Mouse (Mus musculus): Measurements from ENCODE around the gene Cadm1. TPM values are rescaled to one million over a fixed set of nuclear protein-coding genes. Genes with fewer than 3 reads are reported as not detected.

The Cadm1 gene
- polyA plus RNA-seq, 1 experiment from 2014 or later: 206 TPM

- Histone ChIP-seq H3K27ac (ENCODE audit: low read depth, low read length) (no peak overlapping the region), H3K4me3 (ENCODE audit: low read depth, low read length) (no peak overlapping the region), H3K27me3 (replicated peaks; ENCODE audit: control insufficient read depth, insufficient read depth, low read length) (no peaks in the 10 kb centered on the region), H3K9me3 (replicated peaks; ENCODE audit: control insufficient read depth, low read length) (no peaks in the 10 kb centered on the region), H3K4me1 (ENCODE audit: control insufficient read depth, insufficient read depth, low read length) (peaks cover 16% of the 10 kb centered on the region), H3K9ac (ENCODE audit: low read length) (no peak overlapping the region), H3K36me3 (ENCODE audit: control insufficient read depth, insufficient read depth, low read length) (no peaks in the 10 kb centered on the region), H3K4me2 (ENCODE audit: low read length) (no peak overlapping the region)
- WGBS: 73% methylated on average over 5 of the region's 5 CpGs
- no peak for DNase-seq (ENCODE audit: low spot score)
- ATAC-seq: no peak
Observed at GRCm38 (mm10) chr9:47565088-47565487, 35.1 kb downstream of the Cadm1 start.

- Histone ChIP-seq H3K4me3 (ENCODE audit: low read depth, low read length) (no peak overlapping the region), H3K9ac (ENCODE audit: low read length) (no peak overlapping the region), H3K36me3 (ENCODE audit: control insufficient read depth, insufficient read depth, low read length) (no peaks in the 10 kb centered on the region), H3K9me3 (replicated peaks; ENCODE audit: control insufficient read depth, low read length) (no peaks in the 10 kb centered on the region), H3K27ac (ENCODE audit: low read depth, low read length) (no peak overlapping the region), H3K27me3 (replicated peaks; ENCODE audit: control insufficient read depth, insufficient read depth, low read length) (no peaks in the 10 kb centered on the region), H3K4me2 (ENCODE audit: low read length) (no peak overlapping the region), H3K4me1 (ENCODE audit: control insufficient read depth, insufficient read depth, low read length) (peaks cover 13% of the 10 kb centered on the region)
- WGBS: 28% methylated on average over 6 of the region's 6 CpGs
- peak; percentile 42 for DNase-seq (ENCODE audit: low spot score)
- 0 out of 2 replicates have a peak, but pooled peaks have one; percentile 10 for ATAC-seq
Observed at GRCm38 (mm10) chr9:47567873-47568272, 37.9 kb downstream of the Cadm1 start.

GRCm38 (mm10) chr9:47570184-47570583 lies 40.2 kb downstream of the Cadm1 start:
- ATAC-seq (no peak), DNase-seq (ENCODE audit: low spot score) (no peak)
- H3K4me3 ChIP-seq (ENCODE audit: low read depth, low read length): no peak overlapping the region
- 89% methylated on average over 4 of the region's 4 CpGs for WGBS
- H3K4me1 ChIP-seq (ENCODE audit: control insufficient read depth, insufficient read depth, low read length): peaks cover 15% of the 10 kb centered on the region
- H3K4me2 ChIP-seq (ENCODE audit: low read length): no peak overlapping the region
- no peak overlapping the region for H3K27ac ChIP-seq (ENCODE audit: low read depth, low read length)
- no peaks in the 10 kb centered on the region for H3K36me3 ChIP-seq (ENCODE audit: control insufficient read depth, insufficient read depth, low read length)
- no peaks in the 10 kb centered on the region for H3K9me3 ChIP-seq (replicated peaks; ENCODE audit: control insufficient read depth, low read length)
- H3K9ac ChIP-seq (ENCODE audit: low read length): no peak overlapping the region
- H3K27me3 ChIP-seq (replicated peaks; ENCODE audit: control insufficient read depth, insufficient read depth, low read length): no peaks in the 10 kb centered on the region

DNA sequence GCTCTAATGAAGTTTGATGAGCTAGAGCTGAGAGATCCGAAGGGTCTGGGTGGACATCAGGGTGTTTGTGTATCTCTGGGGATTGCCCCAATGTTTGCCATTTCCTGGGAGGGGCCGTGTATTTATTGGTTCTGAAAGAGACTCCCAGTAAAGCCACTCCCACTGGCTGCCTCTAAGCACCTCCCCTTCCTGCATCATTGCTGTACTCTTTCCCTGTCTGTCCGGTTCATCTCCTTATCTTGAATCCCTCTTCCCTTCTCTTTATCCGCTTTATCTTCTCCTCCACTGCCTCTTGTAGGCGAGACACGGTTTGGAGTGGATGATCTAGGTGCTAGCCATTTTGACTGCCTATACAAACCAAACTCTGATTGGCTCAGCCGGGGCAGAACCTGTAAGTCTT lies 41.5 kb downstream of the Cadm1 start:
- no peak for ATAC-seq
- Histone ChIP-seq H3K4me2 (ENCODE audit: low read length) (no peak overlapping the region), H3K36me3 (ENCODE audit: control insufficient read depth, insufficient read depth, low read length) (no peaks in the 10 kb centered on the region), H3K27me3 (replicated peaks; ENCODE audit: control insufficient read depth, insufficient read depth, low read length) (no peaks in the 10 kb centered on the region), H3K4me1 (ENCODE audit: control insufficient read depth, insufficient read depth, low read length) (peaks cover 27% of the 10 kb centered on the region), H3K9me3 (replicated peaks; ENCODE audit: control insufficient read depth, low read length) (no peaks in the 10 kb centered on the region), H3K4me3 (ENCODE audit: low read depth, low read length) (no peak overlapping the region), H3K27ac (ENCODE audit: low read depth, low read length) (no peak overlapping the region), H3K9ac (ENCODE audit: low read length) (no peak overlapping the region)
- DNase-seq (ENCODE audit: low spot score): no peak
- 90% methylated on average over 7 of the region's 7 CpGs for WGBS

DNA sequence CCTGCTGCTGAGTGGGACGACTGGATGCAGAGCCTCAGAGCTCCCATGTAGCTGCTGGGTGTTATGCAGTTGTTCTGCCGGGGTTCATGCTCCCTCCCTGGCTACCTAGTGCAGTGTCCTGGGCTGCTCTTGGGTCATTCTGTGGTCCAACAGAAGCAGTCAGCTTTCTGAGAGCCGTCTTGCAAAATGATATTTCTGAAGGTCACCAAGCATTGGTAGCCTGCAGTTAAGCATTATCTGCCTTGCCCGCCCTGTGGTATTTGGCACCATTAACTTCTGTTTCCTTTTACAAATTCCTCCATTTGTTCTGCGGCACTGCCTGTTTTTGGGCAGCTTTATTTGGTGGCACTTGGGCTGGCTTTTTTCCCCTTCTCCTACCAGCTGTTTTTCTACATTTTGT lies 42.2 kb downstream of the Cadm1 start:
- DNase-seq (ENCODE audit: low spot score) (no peak), ATAC-seq (no peak)
- H3K9me3 ChIP-seq (replicated peaks; ENCODE audit: control insufficient read depth, low read length): no peaks in the 10 kb centered on the region
- H3K27ac ChIP-seq (ENCODE audit: low read depth, low read length): no peak overlapping the region
- no peak overlapping the region for H3K4me3 ChIP-seq (ENCODE audit: low read depth, low read length)
- H3K27me3 ChIP-seq (replicated peaks; ENCODE audit: control insufficient read depth, insufficient read depth, low read length): no peaks in the 10 kb centered on the region
- 79% methylated on average over 5 of the region's 5 CpGs for WGBS
- no peak overlapping the region for H3K4me2 ChIP-seq (ENCODE audit: low read length)
- no peak overlapping the region for H3K9ac ChIP-seq (ENCODE audit: low read length)
- H3K36me3 ChIP-seq (ENCODE audit: control insufficient read depth, insufficient read depth, low read length): no peaks in the 10 kb centered on the region
- peaks cover 27% of the 10 kb centered on the region for H3K4me1 ChIP-seq (ENCODE audit: control insufficient read depth, insufficient read depth, low read length)

DNA sequence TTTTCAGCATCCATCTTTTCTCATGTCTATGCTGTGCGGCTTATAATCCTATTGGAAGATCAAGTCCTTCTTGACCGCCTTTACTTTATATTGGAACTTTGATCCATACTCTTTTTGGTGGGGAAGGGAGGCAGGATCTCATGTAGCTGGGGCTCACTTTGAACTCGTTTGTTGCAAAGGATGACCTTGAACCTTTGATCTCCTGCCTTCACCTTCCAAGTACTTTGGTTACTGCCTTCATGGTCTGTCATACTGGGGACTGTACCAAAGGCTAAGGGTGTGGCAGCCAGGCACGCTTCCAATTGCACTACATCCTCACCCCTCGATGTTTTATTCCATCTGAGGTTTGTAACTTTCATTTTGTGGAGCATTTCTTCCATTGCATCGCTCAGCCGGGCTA lies 43.5 kb downstream of the Cadm1 start:
- WGBS: 88% methylated on average over 7 of the region's 7 CpGs
- Histone ChIP-seq H3K4me1 (ENCODE audit: control insufficient read depth, insufficient read depth, low read length) (peaks cover 17% of the 10 kb centered on the region), H3K4me2 (ENCODE audit: low read length) (no peak overlapping the region), H3K9ac (ENCODE audit: low read length) (no peak overlapping the region), H3K27me3 (replicated peaks; ENCODE audit: control insufficient read depth, insufficient read depth, low read length) (no peaks in the 10 kb centered on the region), H3K27ac (ENCODE audit: low read depth, low read length) (no peak overlapping the region), H3K4me3 (ENCODE audit: low read depth, low read length) (no peak overlapping the region), H3K9me3 (replicated peaks; ENCODE audit: control insufficient read depth, low read length) (no peaks in the 10 kb centered on the region), H3K36me3 (ENCODE audit: control insufficient read depth, insufficient read depth, low read length) (no peaks in the 10 kb centered on the region)
- ATAC-seq: no peak
- no peak for DNase-seq (ENCODE audit: low spot score)

- no peak for ATAC-seq
- Histone ChIP-seq H3K27me3 (replicated peaks; ENCODE audit: control insufficient read depth, insufficient read depth, low read length) (no peaks in the 10 kb centered on the region), H3K27ac (ENCODE audit: low read depth, low read length) (no peak overlapping the region), H3K9ac (ENCODE audit: low read length) (no peak overlapping the region), H3K36me3 (ENCODE audit: control insufficient read depth, insufficient read depth, low read length) (no peaks in the 10 kb centered on the region), H3K4me1 (ENCODE audit: control insufficient read depth, insufficient read depth, low read length) (peaks cover 17% of the 10 kb centered on the region), H3K4me3 (ENCODE audit: low read depth, low read length) (no peak overlapping the region), H3K4me2 (ENCODE audit: low read length) (no peak overlapping the region), H3K9me3 (replicated peaks; ENCODE audit: control insufficient read depth, low read length) (no peaks in the 10 kb centered on the region)
- whole genome bisulfite sequencing: 72% methylated on average over 7 of the region's 7 CpGs
- DNase-seq (ENCODE audit: low spot score): no peak
Observed at GRCm38 (mm10) chr9:47574710-47575414, 44.9 kb downstream of the Cadm1 start.

DNA sequence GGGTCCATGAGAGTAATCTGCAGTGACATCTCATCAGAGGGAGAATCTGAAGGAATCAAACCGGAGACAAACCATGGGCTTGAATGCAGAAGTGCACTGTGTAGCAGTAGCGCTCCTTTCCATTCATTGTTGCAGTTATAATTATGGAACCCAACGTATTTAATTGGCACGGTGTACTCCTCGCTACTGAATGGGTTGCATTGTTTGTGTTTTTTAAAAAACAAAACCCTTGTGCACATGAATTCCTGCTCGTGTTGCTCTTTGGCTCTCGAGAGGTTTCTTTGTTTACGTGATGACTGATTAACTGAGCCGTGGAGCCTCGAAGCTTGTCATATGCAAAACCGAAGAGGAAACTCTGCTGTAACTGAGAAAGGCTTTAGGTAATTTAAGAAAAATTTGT lies 45.8 kb downstream of the Cadm1 start:
- H3K4me3 ChIP-seq (ENCODE audit: low read depth, low read length): no peak overlapping the region
- no peaks in the 10 kb centered on the region for H3K36me3 ChIP-seq (ENCODE audit: control insufficient read depth, insufficient read depth, low read length)
- H3K27me3 ChIP-seq (replicated peaks; ENCODE audit: control insufficient read depth, insufficient read depth, low read length): no peaks in the 10 kb centered on the region
- H3K4me2 ChIP-seq (ENCODE audit: low read length): no peak overlapping the region
- DNase-seq (ENCODE audit: low spot score) (peak; percentile 47), ATAC-seq (no peak)
- 8% methylated on average over 11 of the region's 11 CpGs for WGBS
- no peak overlapping the region for H3K9ac ChIP-seq (ENCODE audit: low read length)
- H3K27ac ChIP-seq (ENCODE audit: low read depth, low read length): no peak overlapping the region
- H3K4me1 ChIP-seq (ENCODE audit: control insufficient read depth, insufficient read depth, low read length): peaks cover 17% of the 10 kb centered on the region
- no peaks in the 10 kb centered on the region for H3K9me3 ChIP-seq (replicated peaks; ENCODE audit: control insufficient read depth, low read length)

- Histone ChIP-seq H3K4me3 (ENCODE audit: low read depth, low read length) (no peak overlapping the region), H3K4me1 (ENCODE audit: control insufficient read depth, insufficient read depth, low read length) (peaks cover 20% of the 10 kb centered on the region), H3K27me3 (replicated peaks; ENCODE audit: control insufficient read depth, insufficient read depth, low read length) (no peaks in the 10 kb centered on the region), H3K9me3 (replicated peaks; ENCODE audit: control insufficient read depth, low read length) (no peaks in the 10 kb centered on the region), H3K36me3 (ENCODE audit: control insufficient read depth, insufficient read depth, low read length) (no peaks in the 10 kb centered on the region), H3K4me2 (ENCODE audit: low read length) (no peak overlapping the region), H3K9ac (ENCODE audit: low read length) (no peak overlapping the region), H3K27ac (ENCODE audit: low read depth, low read length) (no peak overlapping the region)
- WGBS: 84% methylated on average over 6 of the region's 6 CpGs
- DNase-seq (ENCODE audit: low spot score) (no peak), ATAC-seq (no peak)
Observed at GRCm38 (mm10) chr9:47579464-47579863, 49.5 kb downstream of the Cadm1 start.
